Mouse (Mus musculus) left cerebral cortex, adult 9 months (tissue): Measurements from ENCODE around the gene Clasrp.
A peak's percentile ranks its signal among the peaks of the same experiment; 100 is the strongest.

ENCODE experiments used
- DNase-seq, 2 experiments: peaks; one replicate each; pipeline ENCODE4 v3.0.0; 2022; ENCODE audit warnings: low spot score in 2 of 2

The Clasrp gene

DNA sequence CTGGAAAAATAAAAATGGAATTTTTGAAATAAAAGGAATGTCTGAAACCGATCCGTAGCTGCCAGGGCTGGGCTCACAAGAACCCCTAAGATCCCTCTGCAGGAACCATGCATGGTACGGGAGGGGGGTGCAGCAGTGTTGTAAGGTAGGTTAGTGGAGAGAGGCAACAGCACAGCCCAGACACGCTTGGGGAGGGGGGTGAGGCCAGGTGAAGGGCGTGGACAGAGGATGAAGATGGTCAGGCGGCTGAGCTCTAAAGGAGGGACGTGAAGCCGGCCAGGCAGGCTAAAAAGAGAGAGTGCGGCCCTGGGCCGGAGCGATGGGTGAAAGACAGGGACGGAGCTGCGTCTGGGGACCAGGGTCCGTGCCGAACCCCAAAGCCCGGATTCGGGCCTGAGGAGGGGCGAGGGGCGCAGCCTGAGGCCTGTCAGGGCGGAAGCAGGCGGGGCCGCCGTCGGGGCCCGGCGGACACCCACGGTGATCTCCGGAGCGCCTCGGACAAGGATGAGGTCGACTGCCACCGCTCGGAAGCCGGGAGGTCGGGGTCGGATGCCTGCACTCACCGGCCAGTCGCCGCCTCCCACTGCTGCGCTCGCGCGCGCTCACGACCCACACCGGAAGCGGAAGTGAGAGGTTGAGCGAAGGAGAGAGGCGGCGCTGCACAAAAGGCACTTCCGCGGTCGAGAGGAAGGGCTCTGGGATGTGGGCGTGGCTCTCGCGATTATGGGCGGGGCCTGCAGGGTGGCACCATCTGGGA lies at the start of gene Clasrp:
Gene Clasrp, minus strand, starts transcription at position 638 of the 757 bp plus-strand sequence.
- DNase-seq: peak; percentile 85 to 95

DNA sequence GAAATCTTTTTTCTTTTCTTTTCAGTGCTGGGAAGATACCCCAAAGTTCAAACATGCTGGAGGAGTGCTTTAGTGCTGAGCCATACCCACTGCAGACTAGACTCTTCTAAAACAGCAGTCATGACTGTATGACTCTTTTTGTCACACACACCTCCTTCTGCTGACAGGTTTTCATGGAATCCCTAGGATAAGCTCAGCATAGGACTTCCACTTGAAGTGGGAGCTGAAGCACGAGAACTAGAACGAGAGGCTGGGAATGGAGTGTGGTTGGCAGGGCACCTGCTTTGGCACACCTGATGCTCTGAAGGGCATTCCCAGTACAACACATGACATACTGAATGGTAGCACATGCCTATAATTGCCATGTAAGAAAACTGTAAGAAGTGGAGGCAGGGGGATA lies 48.3 kb upstream of the Clasrp start:
- DNase-seq: no peak

DNA sequence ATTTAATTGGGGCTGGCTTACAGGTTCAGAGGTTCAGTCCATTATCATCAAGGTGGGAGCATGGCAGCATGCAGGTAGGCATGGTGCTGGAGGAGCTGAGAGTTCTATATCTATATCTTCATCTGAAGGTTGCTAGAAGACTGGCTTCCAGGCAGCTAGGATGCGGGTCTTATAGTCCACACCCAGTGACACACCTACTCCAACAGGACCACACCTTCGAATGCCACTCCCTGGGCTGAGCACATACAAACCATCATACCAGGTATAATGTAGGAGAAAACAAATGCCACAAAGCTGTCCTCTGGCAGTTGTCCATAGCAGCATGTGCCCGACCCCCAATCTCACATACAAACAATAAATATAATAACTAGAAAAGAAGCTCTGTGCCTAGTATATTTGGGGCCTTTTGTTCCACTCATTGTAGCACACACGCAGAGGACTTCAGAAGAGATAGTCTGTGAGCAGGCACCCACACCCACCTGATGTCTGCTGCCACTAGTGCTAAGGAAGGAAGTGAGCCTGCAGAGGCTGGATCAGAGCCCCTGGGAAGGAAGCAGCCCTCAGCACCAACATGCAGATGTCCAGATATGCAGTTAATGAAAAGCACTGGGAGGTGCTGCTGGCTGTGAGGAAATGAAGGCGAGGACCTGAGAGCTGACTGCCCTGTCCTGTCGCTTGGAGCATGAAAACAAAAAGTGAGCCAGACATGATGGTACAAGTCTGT lies 46.9 kb upstream of the Clasrp start:
- no peak for DNase-seq

DNA sequence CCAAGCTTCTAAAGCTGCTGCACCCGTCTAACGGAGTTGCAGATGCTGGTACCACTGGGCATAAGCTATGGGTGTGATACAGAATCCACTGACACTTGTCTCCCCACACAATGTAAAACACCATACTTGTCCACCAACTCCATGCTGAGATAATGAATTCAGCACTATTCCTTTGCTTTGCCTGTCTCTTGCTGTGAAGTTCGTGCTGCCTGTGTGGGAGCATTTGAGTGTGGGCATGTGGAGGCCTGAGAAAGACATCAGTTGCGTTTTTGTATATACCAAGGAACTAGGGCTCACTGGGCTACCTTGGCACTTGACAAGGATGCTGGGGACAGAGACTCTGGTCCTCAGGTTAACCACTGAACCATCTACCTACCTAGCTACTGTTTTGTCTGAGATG lies 36.9 kb upstream of the Clasrp start:
- peak; percentile 35 to 42 for DNase-seq

DNA sequence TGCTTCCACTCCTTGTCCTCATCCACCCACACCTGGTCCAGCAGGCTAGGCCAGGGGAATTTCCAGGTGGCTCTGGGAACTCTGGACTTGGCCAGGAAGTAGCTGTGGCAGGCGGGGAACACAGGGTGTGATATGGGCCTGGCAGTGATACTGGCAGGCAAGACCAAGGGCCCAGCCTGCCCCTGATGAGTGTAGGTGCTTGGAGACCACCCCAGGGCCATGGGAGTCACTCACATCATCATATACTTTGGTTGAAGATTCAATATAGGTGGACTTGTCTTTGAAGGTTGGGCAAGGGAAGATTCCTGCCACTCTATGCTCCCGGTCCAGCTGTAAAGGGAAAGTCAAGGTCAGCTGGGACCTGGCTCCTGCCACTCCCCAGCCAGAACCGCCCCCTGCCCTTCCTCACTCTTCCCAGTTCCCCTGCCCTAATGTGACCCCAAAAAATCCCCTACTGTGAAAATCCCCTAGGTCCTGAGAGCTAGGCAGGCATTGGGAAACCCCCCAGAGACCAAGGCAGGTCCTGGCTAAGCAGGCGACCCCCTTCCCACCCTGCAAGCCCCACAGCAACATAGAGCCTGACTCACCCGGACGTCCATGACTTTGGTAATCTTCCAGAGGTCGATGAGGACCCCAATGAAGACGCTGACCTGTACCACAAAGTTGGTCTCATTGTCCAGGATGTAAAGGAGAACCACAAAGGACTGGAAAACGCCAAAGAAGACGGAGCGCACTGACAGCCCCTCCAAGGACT lies 31.0 kb upstream of the Clasrp start:
- DNase-seq: no peak

DNA sequence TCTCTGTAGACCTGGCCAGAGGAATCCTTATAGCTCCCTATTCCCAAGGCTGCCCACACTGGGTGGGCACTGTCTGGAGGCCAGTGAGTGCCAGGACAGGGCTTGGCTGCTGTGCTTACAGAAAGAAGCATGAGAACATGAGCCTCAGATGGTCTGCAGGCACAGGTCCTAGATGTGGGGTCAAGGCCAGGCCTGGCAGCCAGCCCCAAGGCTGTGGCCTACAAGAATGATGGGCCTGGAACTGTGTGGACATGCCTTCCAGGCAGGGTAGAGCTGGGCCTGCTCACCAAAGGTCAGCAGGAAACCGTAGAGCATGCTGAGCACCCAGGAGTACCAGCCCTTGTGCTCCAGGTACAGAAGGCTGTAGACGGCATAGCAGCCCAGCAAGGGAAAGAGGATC lies 30.3 kb upstream of the Clasrp start:
- DNase-seq: no peak

DNA sequence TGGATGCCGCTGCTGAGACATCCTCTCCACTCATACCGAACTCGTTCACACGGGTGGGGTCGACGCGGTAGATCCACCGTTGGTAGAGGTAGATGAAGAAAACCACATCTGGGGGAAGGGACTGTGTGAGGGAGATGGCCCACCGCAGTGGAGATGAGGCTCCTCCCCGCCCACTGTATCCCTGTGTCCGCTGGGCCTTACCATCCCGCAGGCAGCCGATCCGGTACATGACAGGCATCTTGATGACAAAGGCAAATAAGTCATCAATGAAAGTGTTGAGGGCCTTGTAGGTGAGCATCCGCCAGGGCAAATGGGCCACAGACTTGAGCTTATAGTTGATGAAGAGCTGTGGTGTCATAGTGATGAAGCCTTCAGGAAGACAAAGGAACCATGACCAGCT lies 29.6 kb upstream of the Clasrp start:
- no peak for DNase-seq

DNA sequence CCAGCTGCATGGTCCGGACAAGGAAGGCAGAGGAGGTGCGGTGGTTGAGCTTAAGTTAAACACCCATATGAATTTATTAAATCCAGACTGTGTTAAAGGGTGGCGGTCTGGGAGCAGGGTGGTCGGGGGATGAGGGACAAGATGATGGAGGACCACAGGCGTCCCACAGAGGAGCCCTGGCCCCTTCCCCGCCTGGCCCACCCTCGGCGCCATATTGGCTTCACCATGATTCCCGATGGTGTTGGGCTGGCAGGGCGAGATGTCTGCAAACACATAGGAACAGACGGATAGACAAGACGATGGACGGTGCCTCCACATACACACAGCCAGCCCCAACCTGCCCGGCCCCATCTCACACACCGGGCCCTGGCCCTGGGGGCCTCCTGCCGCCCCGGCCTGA lies 28.9 kb upstream of the Clasrp start:
- DNase-seq: no peak

DNA sequence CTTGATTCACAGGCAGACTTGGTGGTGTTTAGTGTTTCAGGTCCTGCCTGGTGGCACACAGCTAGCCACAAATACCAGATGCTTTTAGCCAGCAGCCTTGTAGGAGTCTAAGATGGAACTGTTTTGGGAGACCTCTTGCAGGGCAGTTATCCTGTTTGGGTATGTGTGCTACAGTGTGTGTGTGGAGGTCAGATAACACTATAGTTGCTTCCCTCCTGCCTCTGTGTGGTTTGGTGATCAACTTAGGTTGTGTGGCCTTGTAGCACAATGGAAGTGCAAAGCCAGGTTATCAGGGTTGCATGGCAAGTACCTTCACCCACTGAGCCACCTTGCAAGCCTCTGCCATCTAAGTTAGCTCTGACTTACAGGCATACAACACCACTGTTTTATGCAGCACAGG lies 28.4 kb upstream of the Clasrp start:
- DNase-seq: no peak

DNA sequence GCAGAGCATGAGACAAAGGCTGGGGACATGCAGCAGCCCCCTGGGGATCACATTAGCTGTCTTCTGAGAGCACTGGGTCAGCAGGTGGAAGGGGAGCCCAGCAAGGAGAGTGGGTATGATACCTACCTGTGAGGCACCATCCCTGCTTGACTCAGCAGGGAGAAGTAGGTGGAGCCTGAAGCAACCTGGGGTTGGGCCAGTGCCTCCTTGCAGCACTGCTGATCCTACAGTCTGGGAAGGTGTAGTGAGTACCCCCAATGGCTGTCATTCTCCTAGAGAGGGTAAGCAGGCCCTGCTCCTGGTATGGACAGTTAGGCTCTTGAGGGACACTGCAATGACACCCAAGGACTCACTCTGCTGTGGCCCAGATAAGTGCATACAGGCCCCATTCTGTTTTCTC lies 28.0 kb upstream of the Clasrp start:
- no peak for DNase-seq

DNA sequence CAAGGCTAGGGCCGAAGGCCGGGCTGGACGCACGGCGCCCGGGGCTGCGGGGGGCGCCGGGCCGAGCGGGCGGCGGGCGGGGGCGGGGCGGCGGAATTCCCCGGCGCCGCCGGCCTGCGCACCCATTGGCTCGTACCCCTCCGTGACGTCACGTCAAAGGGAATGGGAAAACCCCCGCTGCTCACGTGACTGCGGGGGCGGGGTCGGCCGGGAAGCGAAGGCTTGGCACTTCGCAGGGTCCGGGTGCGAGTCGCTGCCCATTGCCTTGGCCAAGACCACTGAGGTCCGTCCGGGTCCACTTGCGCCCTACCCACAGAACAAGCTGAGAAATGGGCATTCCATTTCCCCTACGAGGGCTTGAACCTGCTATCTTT lies 25.1 kb upstream of the Clasrp start, which contains the start of gene Relb:
Gene Relb, minus strand, starts transcription at position 78 of the 374 bp plus-strand sequence.
- peak; percentile 55 to 89 for DNase-seq

DNA sequence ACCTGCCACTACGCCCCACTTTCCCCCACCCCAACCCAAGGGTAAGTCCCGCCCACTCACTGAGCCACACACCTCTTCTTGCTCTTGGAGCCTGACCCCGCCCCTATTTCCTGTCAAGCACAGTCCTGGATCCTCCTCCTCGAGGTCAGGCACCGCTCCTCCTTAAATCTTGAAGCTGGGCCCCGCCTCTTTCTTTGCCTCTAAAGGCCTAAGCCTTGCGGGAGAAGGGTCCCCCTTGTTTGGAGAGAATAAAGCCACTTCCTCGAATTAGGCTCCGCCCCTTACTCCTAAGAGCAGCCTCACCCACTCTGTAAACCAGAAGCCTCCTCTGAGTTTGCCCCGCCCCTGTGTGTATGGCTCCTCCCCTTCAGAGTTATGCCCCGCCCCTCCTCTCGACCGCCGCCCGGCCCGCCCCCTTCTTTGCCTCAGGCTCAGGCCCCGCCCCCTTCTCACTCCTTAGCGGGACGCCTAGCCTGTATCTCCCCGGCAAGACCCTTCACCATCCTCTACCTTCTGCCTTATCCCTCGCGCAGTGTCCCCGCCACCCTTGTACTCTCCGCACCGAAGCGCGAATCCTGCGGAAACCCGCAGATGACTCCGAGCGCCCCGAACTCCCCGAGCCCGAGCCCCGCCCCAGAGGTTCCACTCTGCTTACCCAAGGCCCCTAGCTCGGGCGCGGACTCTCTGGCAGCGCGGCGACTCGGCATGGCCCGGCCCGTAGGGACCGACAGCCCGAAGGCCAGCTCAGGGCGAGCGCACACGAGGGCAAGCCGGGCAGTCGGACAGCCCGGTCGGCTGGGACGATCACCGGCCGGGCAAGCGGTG lies 24.5 kb upstream of the Clasrp start:
- DNase-seq: peak; percentile 87 to 88

DNA sequence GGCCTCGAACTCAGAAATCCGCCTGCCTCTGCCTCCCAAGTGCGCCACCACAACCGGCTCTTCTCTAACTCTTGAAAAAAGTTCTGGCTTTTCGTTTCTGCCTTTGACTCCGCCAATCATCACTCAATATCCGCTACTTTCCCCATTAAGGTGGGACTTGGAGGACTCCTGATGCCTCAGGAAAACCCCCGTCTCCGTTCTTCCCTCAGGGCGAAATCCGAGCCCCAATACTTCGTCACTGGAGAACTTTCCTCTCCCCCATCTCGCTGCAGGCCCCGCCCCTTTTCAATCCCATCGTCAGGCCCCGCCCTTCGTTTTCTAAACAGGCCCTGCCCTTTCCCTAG lies 23.9 kb upstream of the Clasrp start:
- DNase-seq: no peak

DNA sequence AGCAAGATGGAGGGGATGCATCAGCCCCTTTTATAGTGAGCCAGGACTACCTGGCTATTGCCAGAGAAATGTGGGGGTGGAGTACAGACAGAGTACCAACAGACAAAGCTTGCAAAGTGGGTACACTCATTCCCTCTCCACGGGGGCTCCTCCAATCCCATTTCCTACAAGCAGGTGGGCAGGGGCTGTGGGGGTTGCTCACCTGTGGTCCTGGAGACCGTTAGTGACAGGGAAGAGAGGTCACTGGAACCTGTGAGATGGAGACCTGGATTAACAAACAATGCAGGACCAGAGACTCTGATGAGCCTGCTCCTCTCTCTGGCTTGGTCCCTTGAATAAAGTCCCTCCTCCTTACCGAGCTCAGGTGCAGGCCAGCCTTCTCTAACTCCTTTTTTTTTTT lies 23.4 kb upstream of the Clasrp start:
- DNase-seq: no peak

DNA sequence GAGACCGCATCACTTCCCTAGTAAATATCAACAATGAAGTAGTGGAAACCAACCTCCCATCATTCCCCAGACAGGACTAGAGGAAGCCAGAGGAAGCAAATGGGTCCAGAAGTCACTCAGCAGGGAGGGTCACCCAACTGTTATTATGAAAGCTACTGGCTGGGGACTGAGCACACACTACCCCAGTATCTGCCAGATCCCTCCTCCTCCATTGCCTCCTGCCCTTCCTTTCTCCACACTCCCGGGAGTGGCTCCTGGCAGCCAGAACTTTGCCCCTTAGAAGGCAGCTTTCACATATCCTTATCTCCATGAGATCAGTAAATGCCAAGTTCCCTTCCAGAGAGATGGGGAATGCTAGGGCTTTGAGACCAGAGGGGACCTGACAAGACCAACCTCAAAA lies 19.1 kb upstream of the Clasrp start:
- DNase-seq: no peak

DNA sequence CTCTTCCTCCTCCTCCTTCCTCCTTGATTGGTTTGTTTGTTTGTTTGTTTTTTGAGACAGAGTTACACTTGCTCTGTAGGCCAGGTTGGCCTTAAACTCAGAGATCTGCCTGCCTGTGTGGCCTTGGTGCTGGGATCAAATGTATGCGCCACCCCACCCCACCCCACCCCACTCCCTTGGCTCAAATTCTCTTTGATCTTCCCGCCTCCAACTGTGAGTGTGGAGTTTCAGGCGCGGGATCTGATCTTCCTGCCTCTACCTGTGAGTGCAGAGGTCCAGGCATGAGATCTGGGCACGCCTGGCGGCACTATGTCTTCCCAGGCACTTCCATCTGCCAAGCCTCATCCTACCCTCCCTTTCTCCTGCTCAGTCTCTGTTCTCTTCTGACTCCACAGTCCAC lies 18.0 kb upstream of the Clasrp start:
- DNase-seq: no peak

DNA sequence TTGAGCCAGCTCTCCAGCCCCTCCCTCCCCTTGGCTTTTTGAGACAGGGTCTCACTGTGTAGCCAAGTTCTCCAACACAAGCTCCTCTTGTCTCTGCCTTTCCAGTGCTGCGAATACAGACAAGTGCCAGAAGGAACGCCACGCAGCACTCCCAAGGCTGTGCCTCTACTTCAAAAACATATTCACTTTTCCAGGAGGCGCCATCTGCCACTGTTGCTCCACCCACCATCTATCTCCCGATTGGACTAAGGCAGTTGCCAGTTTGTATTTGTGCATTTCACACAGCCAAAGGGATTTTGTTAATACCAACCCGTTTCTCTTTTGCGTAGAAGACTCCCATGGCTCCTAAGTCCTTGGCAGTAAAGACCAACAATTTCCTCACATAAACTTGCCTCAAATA lies 16.5 kb upstream of the Clasrp start:
- peak in 1 of 2 experiments; percentile 65 for DNase-seq

DNA sequence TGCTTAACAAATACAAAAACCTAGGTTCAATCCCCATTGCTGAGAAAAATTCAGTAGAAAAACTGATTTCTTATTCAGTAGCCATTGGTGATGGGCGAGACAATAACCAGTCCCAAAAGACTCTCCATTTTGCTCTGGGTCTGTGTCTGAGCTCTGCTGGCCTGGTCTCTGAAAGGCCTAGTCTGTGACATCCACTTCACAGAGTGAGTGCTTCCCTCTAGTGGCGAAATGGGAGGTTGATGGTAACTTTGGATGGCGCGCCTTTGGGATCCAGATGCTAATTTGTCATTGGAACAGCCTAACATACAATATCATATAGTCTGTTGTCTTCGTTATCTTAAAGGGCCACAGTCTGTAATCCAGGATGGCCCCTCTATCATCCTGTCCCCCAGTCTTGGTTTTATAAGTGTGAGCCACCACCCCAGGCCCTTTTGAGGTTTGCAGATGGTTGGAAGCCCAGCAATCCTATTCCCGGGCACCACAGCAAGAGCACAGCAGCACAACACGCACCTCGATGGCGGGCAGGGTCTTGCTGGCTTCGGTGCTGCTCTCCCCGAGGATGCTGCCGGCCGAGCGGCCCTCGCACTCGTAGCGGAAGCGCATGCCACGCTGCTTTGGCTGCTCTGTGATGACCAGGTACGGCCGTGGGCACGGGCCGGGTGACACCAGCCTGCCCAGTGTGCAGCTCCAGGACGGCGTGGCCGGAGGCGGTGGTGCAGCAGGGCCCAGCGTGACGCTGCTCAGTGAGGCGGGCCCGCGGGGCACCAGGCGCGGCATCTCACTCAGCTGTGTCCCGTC lies 14.9 kb upstream of the Clasrp start:
- peak in 1 of 2 experiments; percentile 89 for DNase-seq

DNA sequence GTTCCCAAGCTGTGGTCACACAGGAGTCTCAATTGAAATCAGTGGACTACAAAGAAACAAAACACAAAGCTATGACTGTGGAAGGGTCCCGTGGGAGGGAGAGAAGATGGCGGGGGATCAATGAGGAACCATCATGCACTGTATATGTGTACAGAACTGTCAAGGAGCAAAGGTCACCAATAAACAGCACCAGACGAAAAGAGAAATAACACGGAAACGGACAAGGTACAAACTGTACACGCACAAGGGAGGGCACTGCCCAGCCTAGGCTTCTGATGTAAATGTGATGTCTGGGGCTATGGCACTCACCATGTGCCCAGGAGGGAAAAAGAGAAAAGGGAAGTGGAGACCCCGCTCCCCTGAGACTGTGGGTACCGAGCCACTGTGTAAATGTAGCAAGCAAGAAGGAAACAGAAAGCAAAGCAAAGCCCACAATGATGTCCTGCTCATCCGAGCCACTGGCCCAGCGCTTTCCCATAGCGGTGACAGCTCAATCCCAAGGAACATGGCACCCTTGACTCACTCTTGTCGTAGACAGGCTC lies 10.8 kb upstream of the Clasrp start:
- DNase-seq: no peak

DNA sequence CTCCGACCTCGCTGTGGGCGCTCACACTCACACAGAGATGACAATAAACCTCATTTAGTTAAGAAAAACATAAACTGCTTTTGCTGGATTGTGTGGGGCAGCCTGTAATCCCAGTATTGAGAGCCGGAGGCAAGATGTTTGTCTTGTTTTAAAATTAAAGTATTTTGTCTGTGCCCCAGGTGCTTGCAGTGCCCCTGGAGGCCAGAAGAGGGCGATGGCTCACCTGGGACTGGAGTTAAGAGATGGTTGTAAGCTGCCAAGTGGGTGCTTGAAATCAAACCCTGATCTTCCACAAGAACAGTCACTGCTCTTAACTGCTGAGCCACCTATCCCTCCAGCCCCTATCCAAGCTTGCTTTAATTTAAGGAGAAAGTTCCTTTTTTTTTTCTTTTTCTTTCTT lies 6.7 kb upstream of the Clasrp start:
- no peak for DNase-seq
